Mouse (Mus musculus): ENCODE results near the gene Smarcc1. TPM values are rescaled to one million over a fixed set of nuclear protein-coding genes. Genes with fewer than 3 reads are reported as not detected.
"Not testable (repeated sequence)": the region's sequence is repeated elsewhere in the genome, so short reads cannot be mapped to it uniquely, and the experiment has no call there.

Gene Smarcc1
- polyA plus RNA-seq, 1 experiment from 2014 or later: 250 TPM

DNA sequence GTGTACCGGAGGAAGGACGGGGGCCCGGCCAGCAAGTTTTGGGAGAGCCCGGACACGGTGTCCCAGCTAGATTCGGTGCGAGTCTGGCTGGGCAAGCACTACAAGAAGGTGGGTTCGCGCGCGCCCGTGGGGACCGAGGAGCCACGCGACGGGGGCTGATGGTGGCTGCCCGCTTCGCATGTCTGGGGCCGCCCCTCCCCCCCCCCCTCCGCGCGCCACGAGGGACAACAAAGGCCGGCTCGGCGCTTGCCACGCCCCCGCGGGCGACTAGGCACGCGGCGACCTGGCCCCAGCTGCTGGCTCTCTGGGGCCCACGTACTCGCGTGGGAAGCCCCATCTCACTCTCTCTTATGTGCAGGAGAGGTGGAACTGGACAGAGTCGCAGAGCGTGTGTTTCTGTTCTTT lies 14.7 kb downstream of the Smarcc1 start:
- peak overlapping the region; percentile 95 for H3K9ac ChIP-seq (replicated peaks)
- under 1% methylated on average over 35 of the region's 38 CpGs for WGBS

DNA sequence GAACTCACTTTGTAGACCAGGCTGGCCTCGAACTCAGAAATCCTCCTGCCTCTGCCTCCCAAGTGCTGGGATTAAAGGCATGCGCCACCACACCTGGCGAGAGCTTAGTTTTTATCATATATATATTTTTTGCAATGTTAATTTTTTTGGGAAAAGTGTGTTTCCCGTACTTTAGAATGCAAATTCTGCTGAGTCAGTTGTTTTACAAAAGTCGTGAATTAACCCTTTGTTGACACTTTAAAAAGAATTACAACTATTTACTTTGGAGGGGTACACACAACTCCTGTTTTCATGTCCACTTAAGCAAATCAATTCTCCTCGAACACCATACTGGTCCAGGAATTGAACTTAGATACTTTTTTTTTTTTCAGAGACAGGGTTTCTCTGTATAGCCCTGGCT lies 15.4 kb downstream of the Smarcc1 start:
- H3K9me3 ChIP-seq: no peaks in the 10 kb centered on the region
- H3K27ac ChIP-seq: no peak overlapping the region
- peak overlapping the region; percentile 84 for H3K4me3 ChIP-seq (replicated peaks)
- no peak overlapping the region for H3K9ac ChIP-seq (replicated peaks)
- H3K4me2 ChIP-seq: peak overlapping the region; percentile 60
- ATAC-seq (ENCODE audit: insufficient number of reproducible peaks, insufficient read depth, low FRiP score, low TSS enrichment, low read depth): no peak
- H3K4me1 ChIP-seq (replicated peaks): peaks cover 19% of the 10 kb centered on the region
- H3K27me3 ChIP-seq: no peaks in the 10 kb centered on the region
- H3K36me3 ChIP-seq: peaks cover 36% of the 10 kb centered on the region
- 65% methylated on average over 6 of the region's 6 CpGs for WGBS

More for the DNA sequence above, 14.7 kb downstream of the Smarcc1 start:
- Histone ChIP-seq H3K27ac (peak overlapping the region; percentile 95), H3K27me3 (no peaks in the 10 kb centered on the region), H3K9me3 (no peaks in the 10 kb centered on the region), H3K4me3 (replicated peaks) (peak overlapping the region; percentile 84), H3K4me1 (replicated peaks) (peaks cover 19% of the 10 kb centered on the region), H3K36me3 (peaks cover 31% of the 10 kb centered on the region), H3K4me2 (peak overlapping the region; percentile 60)
- ATAC-seq (ENCODE audit: insufficient number of reproducible peaks, insufficient read depth, low FRiP score, low TSS enrichment, low read depth): no peak

DNA sequence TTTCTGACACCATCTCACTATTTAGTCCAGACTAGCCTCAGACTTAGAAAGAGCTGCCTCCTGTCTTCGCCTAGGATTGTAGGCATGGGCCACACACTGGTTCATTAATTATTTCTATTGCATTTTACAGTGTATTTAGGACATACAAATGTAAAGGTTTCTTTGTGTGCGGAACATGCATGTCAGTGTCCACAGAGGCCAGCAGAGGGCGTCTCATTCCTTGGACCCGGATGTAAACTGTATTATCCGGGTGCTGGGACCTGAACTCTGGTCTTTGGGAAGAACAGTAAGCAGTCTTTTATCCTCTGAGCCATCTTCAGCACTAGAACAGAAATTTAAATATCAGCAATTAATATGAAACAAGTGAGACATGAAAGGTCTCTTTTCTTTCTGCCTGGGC lies 16.7 kb downstream of the Smarcc1 start:
- no peak overlapping the region for H3K27ac ChIP-seq
- WGBS: 78% methylated on average over 5 of the region's 5 CpGs
- H3K36me3 ChIP-seq: peaks cover 46% of the 10 kb centered on the region
- no peak overlapping the region for H3K9ac ChIP-seq (replicated peaks)
- no peak for ATAC-seq (ENCODE audit: insufficient number of reproducible peaks, insufficient read depth, low FRiP score, low TSS enrichment, low read depth)
- H3K4me1 ChIP-seq (replicated peaks): peaks cover 19% of the 10 kb centered on the region
- H3K9me3 ChIP-seq: no peaks in the 10 kb centered on the region
- no peaks in the 10 kb centered on the region for H3K27me3 ChIP-seq
- no peak overlapping the region for H3K4me3 ChIP-seq (replicated peaks)
- H3K4me2 ChIP-seq: peak overlapping the region; percentile 60

DNA sequence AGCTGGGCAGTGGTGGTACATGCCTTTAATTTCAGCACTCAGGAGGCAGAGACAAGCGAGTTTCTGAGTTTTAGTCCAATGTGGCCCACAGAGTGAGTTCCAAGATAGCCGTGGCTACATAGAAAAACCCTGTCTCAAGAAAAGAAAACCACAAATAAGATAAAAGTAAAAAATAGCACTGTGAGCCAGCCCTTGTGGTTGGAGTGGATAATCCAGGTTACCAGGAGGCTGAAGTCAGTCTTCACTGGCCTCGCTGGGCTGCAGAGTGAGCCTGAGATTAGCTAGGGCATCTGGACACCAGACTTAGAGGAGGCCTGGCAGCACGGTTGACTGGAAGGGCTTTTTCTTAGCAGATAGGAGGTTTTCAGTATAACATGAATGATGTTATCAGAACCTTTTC lies 21.6 kb downstream of the Smarcc1 start:
- Histone ChIP-seq H3K4me3 (replicated peaks) (no peak overlapping the region), H3K27me3 (no peaks in the 10 kb centered on the region), H3K9ac (replicated peaks) (no peak overlapping the region), H3K27ac (no peak overlapping the region), H3K4me1 (replicated peaks) (peaks cover 6% of the 10 kb centered on the region), H3K36me3 (peaks cover 94% of the 10 kb centered on the region), H3K4me2 (no peak overlapping the region), H3K9me3 (no peaks in the 10 kb centered on the region)
- 85% methylated on average over 4 of the region's 4 CpGs for WGBS
- no peak for ATAC-seq (ENCODE audit: insufficient number of reproducible peaks, insufficient read depth, low FRiP score, low TSS enrichment, low read depth)

DNA sequence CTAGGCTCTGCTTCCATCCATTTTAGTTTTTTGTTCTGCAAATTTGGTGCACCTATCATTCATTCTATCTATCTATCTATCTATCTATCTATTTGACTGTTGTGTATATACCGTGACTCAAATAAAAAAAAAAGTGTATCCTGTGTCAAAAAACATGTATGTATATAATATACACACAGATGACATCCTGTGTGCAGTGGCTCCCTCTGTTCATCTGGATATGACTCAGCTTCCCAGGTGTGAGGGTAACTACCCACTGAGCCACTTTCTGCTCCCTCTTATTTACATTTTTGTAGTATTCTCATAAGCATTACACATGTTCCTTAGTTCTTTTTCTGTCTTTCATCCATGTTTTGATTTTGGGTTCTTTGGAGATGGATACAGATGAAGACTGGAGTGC lies 24.6 kb downstream of the Smarcc1 start:
- peaks cover 96% of the 10 kb centered on the region for H3K36me3 ChIP-seq
- WGBS: 98% methylated on average over 1 of the region's 1 CpGs
- H3K9ac ChIP-seq (replicated peaks): no peak overlapping the region
- no peak overlapping the region for H3K27ac ChIP-seq
- H3K9me3 ChIP-seq: no peaks in the 10 kb centered on the region
- no peaks in the 10 kb centered on the region for H3K27me3 ChIP-seq
- no peaks in the 10 kb centered on the region for H3K4me1 ChIP-seq (replicated peaks)
- no peak overlapping the region for H3K4me3 ChIP-seq (replicated peaks)
- H3K4me2 ChIP-seq: no peak overlapping the region
- ATAC-seq (ENCODE audit: insufficient number of reproducible peaks, insufficient read depth, low FRiP score, low TSS enrichment, low read depth): no peak

DNA sequence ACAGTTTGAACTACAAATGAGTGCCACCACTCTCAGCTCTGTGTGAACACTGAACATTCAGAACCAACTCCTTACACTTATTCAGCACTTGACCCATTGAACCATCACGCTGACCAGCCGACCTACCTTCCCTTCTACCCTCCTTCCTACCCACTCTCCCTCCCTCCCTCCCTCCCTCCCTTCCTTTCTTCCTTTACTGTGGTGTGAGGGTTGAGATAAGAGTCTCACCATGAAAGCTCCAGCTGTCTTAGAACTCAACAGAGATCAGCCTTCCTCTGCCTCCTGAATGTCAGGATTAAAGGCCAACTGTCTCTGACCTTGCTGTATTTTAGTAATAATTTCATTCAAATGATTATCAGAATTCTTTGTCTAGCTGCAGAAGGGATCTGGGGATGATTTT lies 31.1 kb downstream of the Smarcc1 start:
- no peak for ATAC-seq (ENCODE audit: insufficient number of reproducible peaks, insufficient read depth, low FRiP score, low TSS enrichment, low read depth)

DNA sequence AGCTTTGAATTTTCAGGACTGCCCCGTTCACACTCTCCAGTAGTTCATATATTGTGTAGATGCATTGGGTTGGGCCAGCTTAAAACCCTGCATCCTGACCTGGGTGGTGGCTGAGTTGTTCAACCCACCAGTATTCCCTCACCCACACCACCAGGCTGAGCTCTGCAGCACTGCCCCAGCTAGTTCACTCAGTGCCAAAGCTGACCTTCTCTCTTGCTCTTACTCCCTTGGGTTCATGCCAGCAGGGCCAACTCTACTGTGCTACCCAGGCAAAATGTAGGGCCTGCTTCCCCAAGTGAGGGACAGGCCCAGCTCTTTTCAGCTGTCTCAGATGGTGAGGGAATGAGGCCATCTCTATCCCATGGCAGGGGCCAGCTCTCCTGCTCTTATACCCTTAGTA lies 41.5 kb downstream of the Smarcc1 start:
- WGBS: 97% methylated on average over 1 of the region's 1 CpGs
- Histone ChIP-seq H3K9me3 (no peaks in the 10 kb centered on the region), H3K27ac (no peak overlapping the region), H3K4me2 (no peak overlapping the region), H3K36me3 (peaks cover 88% of the 10 kb centered on the region), H3K4me3 (replicated peaks) (no peak overlapping the region), H3K27me3 (no peaks in the 10 kb centered on the region), H3K9ac (replicated peaks) (no peak overlapping the region), H3K4me1 (replicated peaks) (no peaks in the 10 kb centered on the region)
- ATAC-seq (ENCODE audit: insufficient number of reproducible peaks, insufficient read depth, low FRiP score, low TSS enrichment, low read depth): no peak

More for the DNA sequence above, 31.1 kb downstream of the Smarcc1 start:
- Histone ChIP-seq H3K27ac (no peak overlapping the region), H3K27me3 (no peaks in the 10 kb centered on the region), H3K9me3 (no peaks in the 10 kb centered on the region), H3K4me1 (replicated peaks) (no peaks in the 10 kb centered on the region), H3K4me2 (no peak overlapping the region), H3K4me3 (replicated peaks) (no peak overlapping the region), H3K36me3 (peaks cover 94% of the 10 kb centered on the region), H3K9ac (replicated peaks) (no peak overlapping the region)
- 95% methylated on average over 2 of the region's 2 CpGs for WGBS

DNA sequence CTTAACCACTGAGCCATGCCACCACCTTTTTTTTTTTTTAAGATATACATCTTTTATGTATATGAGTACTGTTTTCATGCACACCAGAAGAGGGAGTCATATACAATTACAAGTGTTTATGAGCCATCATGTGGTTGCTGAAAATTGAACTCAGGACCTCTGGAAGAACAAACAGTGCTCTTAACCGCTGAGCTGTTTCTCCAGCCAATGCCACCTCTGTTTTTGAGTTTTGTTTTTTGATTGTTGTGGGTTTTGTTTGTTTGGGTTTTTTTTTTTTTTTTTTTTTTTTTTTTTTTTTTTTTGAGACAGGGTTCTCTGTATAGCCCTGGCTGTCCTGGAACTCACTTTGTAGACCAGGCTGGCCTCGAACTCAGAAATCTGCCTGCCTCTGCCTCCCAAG lies 43.0 kb downstream of the Smarcc1 start:
- not testable (repeated sequence) for H3K9ac ChIP-seq (replicated peaks); H3K4me1 ChIP-seq (replicated peaks); H3K27me3 ChIP-seq; H3K4me2 ChIP-seq; ATAC-seq (ENCODE audit: insufficient number of reproducible peaks, insufficient read depth, low FRiP score, low TSS enrichment, low read depth); H3K9me3 ChIP-seq; H3K4me3 ChIP-seq (replicated peaks); H3K27ac ChIP-seq
- WGBS: 100% methylated on average over 2 of the region's 2 CpGs
- peaks cover 89% of the 10 kb centered on the region for H3K36me3 ChIP-seq

DNA sequence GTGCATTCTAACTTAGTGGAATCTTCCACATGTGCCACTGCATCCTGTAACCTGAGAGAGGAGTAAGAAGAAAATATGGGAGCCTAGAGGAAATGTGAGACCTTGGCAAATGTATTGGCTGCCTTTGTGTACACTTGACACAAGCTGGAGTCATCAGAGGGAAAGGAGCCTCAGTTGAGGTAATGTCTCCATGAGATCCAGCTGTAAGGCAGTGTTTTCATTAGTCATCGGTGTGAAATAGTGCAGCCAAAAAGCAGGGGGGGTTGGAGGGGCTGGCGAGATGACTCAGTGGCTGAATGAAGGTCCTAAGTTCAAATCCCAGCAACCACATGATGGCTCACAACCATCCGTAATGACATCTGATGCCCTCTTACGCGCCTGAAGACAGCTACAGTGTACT lies 44.9 kb downstream of the Smarcc1 start:
- Histone ChIP-seq H3K4me2 (no peak overlapping the region), H3K27me3 (no peaks in the 10 kb centered on the region), H3K9me3 (no peaks in the 10 kb centered on the region), H3K9ac (replicated peaks) (no peak overlapping the region), H3K27ac (no peak overlapping the region), H3K36me3 (peaks cover 90% of the 10 kb centered on the region), H3K4me3 (replicated peaks) (no peak overlapping the region), H3K4me1 (replicated peaks) (no peaks in the 10 kb centered on the region)
- 91% methylated on average over 5 of the region's 5 CpGs for WGBS
- ATAC-seq (ENCODE audit: insufficient number of reproducible peaks, insufficient read depth, low FRiP score, low TSS enrichment, low read depth): no peak

DNA sequence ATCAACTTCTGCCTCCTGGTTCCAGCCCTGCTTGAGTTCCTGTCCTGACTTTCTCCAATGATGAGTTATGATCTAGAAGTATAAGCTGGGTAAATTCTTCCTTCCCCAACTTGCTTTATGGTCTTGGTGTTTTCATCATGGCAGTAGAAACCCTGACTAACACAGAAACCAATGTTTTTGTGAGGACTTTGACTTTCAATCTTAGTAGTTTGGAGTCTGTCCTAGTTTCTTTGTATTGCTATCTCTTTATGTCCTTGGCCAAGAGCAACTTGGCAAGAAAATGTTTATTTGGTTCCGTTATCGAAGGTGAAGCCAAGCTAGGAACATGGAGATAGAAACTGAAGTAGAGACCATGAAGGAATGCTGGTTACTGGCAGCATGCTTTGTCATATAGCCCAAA lies 45.6 kb downstream of the Smarcc1 start:
- Histone ChIP-seq H3K9ac (replicated peaks) (no peak overlapping the region), H3K36me3 (peaks cover 90% of the 10 kb centered on the region), H3K4me3 (replicated peaks) (no peak overlapping the region), H3K27ac (no peak overlapping the region), H3K27me3 (no peaks in the 10 kb centered on the region), H3K4me2 (no peak overlapping the region), H3K9me3 (no peaks in the 10 kb centered on the region), H3K4me1 (replicated peaks) (no peaks in the 10 kb centered on the region)
- ATAC-seq (ENCODE audit: insufficient number of reproducible peaks, insufficient read depth, low FRiP score, low TSS enrichment, low read depth): no peak
- WGBS: 97% methylated on average over 2 of the region's 2 CpGs

DNA sequence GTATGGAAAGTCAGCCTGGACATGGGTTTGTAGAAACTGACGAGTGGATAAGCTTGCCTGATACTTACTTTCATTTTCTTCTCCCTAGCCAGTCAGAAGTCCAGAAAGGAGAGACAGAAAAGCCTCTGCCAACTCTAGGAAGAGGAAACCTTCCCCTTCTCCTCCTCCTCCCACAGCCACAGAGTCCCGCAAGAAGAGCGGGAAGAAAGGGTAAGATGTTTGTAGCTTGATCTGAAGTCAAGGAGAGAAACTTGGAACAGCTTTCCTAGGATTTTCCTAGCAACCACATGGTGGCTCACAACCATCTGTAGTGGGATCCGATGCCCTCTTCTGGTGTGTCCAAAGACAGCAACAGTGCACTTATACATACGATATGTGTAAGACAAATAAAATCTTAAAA lies 53.4 kb downstream of the Smarcc1 start:
- Histone ChIP-seq H3K27ac (no peak overlapping the region), H3K4me1 (replicated peaks) (no peaks in the 10 kb centered on the region), H3K4me2 (no peak overlapping the region), H3K4me3 (replicated peaks) (no peak overlapping the region), H3K36me3 (peaks cover 91% of the 10 kb centered on the region), H3K27me3 (no peaks in the 10 kb centered on the region), H3K9me3 (no peaks in the 10 kb centered on the region), H3K9ac (replicated peaks) (no peak overlapping the region)
- WGBS: 90% methylated on average over 5 of the region's 5 CpGs
- no peak for ATAC-seq (ENCODE audit: insufficient number of reproducible peaks, insufficient read depth, low FRiP score, low TSS enrichment, low read depth)

DNA sequence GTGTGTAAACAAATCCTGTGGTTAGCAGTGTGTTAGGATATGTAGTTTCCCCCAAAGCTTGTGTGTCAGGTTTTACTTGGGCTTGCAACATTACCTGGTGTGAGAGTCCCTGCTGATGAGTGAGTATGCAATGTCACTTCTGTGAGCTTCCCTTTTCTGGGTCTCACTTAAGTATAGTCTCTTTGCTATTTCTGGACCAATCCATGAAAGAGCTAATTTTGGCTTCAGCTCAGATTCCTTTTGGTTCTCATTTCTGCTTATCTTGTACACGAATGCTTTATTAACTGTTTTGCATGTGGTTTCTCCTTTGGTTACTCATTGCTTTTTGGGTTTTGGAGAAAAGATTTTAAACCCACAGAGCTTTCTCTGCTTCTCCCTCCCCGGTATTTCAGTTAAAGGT lies 82.4 kb downstream of the Smarcc1 start:
- Histone ChIP-seq H3K4me3 (replicated peaks) (no peak overlapping the region), H3K27ac (no peak overlapping the region), H3K36me3 (peaks cover 82% of the 10 kb centered on the region), H3K4me1 (replicated peaks) (no peaks in the 10 kb centered on the region), H3K4me2 (no peak overlapping the region), H3K9ac (replicated peaks) (no peak overlapping the region), H3K9me3 (no peaks in the 10 kb centered on the region), H3K27me3 (no peaks in the 10 kb centered on the region)
- 90% methylated on average over 2 of the region's 2 CpGs for WGBS
- no peak for ATAC-seq (ENCODE audit: insufficient number of reproducible peaks, insufficient read depth, low FRiP score, low TSS enrichment, low read depth)
